Mouse (Mus musculus): ENCODE measurements around the gene Gm20388.

- no peak for TF ChIP-seq GATA1 (IDR thresholded peaks at IDR 0.05; ENCODE audit: low read length)
- TF ChIP-seq TAL1 (IDR thresholded peaks at IDR 0.05; ENCODE audit: low read length): no peak
Observed at GRCm38 (mm10) chr8:122642071-122642470, 2731.4 kb downstream of the Gm20388 start.

All from erythroblast, embryonic 14.5 days (primary cell).